Mouse (Mus musculus): ENCODE measurements around the gene Cd276. TPM values are rescaled to one million over a fixed set of nuclear protein-coding genes. Genes with fewer than 3 reads are reported as not detected.

The Cd276 gene
- polyA plus RNA-seq, 2 experiments from 2014 or later: not detected

GRCm38 (mm10) chr9:58549694-58550093, 5.5 kb downstream of the Cd276 start:
- ATAC-seq: no peak

GRCm38 (mm10) chr9:58548897-58549296, 6.3 kb downstream of the Cd276 start:
- ATAC-seq: no peak

- no peak for ATAC-seq
Measured at GRCm38 (mm10) chr9:58546630-58547360, 8.4 kb downstream of the Cd276 start.

- no peak for ATAC-seq
Measured at GRCm38 (mm10) chr9:58545428-58545827, 9.8 kb downstream of the Cd276 start.

GRCm38 (mm10) chr9:58544879-58545324, 10.3 kb downstream of the Cd276 start:
- ATAC-seq: no peak

- peak; percentile 32 for ATAC-seq
Measured at GRCm38 (mm10) chr9:58541895-58542338, 13.3 kb downstream of the Cd276 start.

GRCm38 (mm10) chr9:58539886-58540285, 15.4 kb downstream of the Cd276 start:
- ATAC-seq: no peak

- ATAC-seq: no peak
Measured at GRCm38 (mm10) chr9:58537774-58538173, 17.5 kb downstream of the Cd276 start.

GRCm38 (mm10) chr9:58535447-58536134, 19.6 kb downstream of the Cd276 start:
- no peak for ATAC-seq

- peak; percentile 23 for ATAC-seq
Measured at GRCm38 (mm10) chr9:58534766-58535165, 20.5 kb downstream of the Cd276 start.

- no peak for ATAC-seq
Measured at GRCm38 (mm10) chr9:58533322-58533721, 21.9 kb downstream of the Cd276 start.

GRCm38 (mm10) chr9:58532236-58532635, 23.0 kb downstream of the Cd276 start:
- ATAC-seq: no peak

- no peak for ATAC-seq
Measured at GRCm38 (mm10) chr9:58530407-58530806, 24.8 kb downstream of the Cd276 start.

- no peak for ATAC-seq
Measured at GRCm38 (mm10) chr9:58527841-58528240, 27.4 kb downstream of the Cd276 start.

GRCm38 (mm10) chr9:58525108-58525507, 30.1 kb downstream of the Cd276 start:
- no peak for ATAC-seq

GRCm38 (mm10) chr9:58521883-58522423, 33.3 kb downstream of the Cd276 start:
- ATAC-seq: no peak

GRCm38 (mm10) chr9:58520816-58521581, 34.2 kb downstream of the Cd276 start:
- no peak for ATAC-seq

- ATAC-seq: no peak
Measured at GRCm38 (mm10) chr9:58519953-58520352, 35.3 kb downstream of the Cd276 start.

GRCm38 (mm10) chr9:58517866-58518750, 37.1 kb downstream of the Cd276 start:
- ATAC-seq: no peak

GRCm38 (mm10) chr9:58516480-58516879, 38.8 kb downstream of the Cd276 start:
- no peak for ATAC-seq

- no peak for ATAC-seq
Measured at GRCm38 (mm10) chr9:58513749-58514148, 41.5 kb downstream of the Cd276 start.

GRCm38 (mm10) chr9:58510452-58510851, 44.8 kb downstream of the Cd276 start:
- no peak for ATAC-seq

Measured in activated CD4-positive, CD25-positive, alpha-beta regulatory T cell, adult 4 months (primary cell).